Mouse (Mus musculus) lung, postnatal 4 days (tissue): Measurements from ENCODE around the gene Reps2.

ENCODE experiments used
- DNase-seq, 2 experiments: peaks; one replicate each; pipeline ENCODE4 v3.0.0; 2021

Reps2 gene

DNA sequence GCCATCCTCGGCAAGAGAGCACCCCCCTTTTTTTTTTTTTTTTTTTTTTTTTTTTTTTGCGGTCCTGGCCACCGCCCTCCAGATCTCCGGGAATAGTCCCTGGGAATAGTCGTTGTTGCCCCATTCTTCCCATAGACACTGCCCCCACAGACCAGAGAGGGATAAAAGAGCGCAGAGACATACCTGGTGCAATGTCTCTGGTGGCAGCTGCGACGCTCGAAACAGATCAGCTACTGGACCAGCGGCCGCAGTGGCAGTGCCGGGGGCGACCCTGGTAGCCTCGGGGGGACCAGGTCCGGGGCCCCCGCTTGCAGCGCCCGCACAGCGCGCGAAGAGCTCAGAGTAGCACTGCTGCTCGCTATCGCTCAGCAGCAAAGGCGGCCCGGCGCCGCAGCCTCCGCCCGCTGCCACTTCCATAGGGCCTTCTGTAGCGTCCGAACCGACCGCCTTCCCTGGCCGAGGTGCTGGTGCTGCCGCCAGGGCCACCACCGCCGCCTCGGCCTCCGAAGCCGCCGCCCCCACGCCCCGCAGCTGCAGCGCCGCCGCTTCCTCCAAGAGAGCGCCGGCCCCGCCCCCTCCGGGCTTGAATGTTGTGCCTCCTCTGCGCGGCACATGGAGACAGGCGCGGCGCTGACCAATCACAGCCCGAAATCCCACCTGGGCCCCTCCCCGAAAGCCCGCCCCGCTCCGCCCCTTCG, at the start of gene Reps2:
TSS of gene Reps2 (minus strand) at position 559 of the 698 bp plus-strand sequence.
- peak; percentile 82 to 90 for DNase-seq

DNA sequence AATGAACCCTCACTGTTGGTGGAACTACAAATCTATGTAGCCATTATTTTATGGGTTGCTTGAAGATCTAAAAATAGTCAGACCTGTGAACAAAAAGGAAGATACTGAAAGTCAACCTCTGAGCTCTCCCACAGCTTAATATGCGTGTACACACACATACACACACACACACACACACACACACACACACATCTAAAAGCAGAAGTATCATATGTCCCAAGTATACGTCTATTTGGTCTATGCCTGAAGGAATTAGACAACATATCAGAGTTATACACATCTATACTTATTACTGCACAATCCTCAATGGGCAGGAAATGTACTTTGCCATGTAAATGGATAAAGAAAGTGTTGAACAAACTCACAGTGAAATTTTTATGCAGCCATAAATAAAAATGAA, 47.8 kb upstream of the Reps2 start:
- no peak for DNase-seq

DNA sequence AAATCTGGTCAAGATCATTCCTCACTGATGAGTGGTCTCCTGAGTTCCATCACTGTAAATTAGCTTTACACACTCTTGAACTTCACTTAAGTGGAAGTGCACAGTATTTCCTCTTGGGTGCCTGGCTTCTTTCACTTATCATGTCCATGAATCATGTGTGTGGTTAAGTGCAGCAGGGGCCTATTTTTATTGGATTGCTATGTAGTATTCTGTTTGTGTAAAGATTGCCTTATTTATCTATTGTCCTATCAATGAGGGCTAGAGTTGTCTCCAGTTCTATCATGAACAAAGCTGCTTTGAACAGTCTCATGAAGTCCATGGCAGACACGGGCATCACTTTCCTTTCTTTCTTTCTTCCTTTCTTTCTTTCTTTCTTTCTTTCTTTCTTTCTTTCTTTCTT, 41.9 kb upstream of the Reps2 start:
- no peak for DNase-seq

DNA sequence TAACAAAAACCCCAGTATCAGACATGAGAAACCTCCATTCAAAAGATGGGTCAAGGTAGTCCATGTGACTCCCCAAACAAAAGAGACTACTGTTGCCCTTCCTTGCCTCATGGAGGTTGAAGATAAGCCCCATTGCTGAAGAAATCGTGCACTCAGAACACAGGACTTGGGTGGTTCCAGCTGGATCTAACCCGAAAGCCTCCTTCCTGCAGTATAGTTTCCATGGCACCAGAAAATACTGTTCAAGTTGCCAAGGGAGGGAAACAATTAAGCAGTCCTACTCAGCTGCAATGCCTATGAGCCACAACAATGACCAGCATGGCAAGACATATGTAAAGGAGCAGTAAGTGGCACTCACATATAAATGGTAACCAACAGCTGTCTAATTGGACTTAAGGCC, 36.1 kb upstream of the Reps2 start:
- no peak for DNase-seq

DNA sequence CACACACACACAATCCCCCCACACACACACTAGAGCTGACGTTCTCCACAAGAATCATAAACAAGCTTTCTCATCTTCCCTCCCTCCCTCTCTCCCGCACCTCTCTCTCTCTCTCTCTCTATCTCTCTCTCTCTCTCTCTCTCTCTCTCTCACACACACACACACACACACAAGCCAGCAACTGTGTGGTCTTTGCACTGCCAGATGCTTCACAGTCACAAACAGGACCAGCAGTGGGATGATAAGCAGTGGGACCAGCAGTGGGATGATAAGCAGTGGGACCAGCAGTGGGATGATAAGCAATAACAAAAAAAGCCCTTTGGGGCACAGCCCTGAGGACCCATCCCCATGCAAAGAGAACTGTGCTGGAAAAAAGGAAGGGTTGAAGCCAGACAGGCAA, 35.4 kb upstream of the Reps2 start:
- no peak for DNase-seq

DNA sequence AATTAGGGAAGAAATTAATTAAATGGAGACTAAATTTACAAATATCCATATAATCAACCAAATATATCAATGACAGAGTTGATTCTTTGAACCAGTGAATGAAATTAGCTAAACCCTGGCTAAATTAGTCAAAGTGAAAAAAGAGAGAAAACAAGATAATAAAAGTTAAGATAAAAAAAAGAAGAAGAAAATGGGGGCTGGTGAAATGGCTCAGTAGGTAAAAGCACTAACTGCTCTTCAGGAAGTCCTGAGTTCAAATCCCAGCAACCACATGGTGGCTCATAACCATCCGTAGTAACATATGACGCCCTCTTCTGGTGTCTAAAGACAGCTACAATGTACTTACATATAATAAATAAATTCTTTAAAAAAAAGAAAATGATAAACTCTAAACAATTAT, 22.7 kb upstream of the Reps2 start:
- DNase-seq, result no peak

DNA sequence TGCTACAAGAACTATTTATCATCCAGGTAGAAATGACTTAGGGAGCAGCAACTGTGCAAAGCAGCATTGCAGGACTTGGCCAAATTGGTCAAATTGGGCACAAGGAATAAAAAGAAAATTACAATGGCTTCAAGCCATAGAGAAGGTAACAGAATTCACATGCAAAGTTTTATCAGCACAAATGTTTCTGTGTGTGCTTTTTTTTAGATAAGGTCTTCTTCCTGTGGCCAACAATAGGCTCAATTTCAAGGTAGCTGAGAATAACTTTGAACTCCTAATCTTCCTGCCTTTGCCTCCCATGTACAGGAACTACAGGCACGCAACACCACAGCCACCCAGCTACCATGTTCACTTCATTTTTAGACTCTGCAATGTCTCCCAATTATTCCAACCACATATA, 16.7 kb upstream of the Reps2 start:
- DNase-seq, result no peak

DNA sequence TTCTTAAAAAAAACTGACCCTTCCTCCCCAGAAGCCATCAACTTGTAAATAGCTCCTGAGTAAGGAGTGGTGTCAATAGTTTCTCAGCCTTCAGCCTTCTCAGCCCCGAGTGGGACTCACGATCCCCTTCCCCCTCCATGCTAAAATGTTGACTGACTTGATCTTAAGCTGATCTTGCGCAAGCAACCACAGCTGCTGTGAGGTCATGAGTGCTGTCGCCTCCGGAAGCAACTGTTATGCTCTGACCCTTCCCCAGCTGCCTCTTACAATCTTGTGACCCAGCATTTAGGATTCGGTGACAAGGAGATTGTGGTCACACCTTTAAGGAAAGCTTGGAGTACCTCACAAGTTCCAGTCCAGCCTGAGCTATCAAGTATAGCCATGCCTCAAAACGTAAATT, 10.1 kb upstream of the Reps2 start:
- peak; percentile 4 to 21 for DNase-seq

DNA sequence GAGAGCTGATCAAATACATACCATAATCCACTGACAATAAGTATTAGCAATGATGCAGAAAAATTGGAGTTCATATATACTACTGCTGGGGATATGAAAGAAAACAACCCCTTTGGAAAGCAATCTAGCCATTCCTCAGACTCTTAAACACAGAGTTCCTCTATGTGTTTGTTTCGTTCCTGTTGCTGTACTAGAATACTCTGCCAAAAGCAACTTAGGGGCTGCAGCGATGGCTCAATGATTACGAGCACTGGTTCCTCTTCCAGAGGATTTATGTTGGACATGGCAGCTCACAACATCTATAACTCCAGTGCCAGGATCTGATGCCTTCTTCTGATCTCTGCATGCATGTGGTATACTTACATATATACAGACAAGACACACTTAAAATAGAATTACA, 9.0 kb upstream of the Reps2 start:
- DNase-seq, result no peak

DNA sequence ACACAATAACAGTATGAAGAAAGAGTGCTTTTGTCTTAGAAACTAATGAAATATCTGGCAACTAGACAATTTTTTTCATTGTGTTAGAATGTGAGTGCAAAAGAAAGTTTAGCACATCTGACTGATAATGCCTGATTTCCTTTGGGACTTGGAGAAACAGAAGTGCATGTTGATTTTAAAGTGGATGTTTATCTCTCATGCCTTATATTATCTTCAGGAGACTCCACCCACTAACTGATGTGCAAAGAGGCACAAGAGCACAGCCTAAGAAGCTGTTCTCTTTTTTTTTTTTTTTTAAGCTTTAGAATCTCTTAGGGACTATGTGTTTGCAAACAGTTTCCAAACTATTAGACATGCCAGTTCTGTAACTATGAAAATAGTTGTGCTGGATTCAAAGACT, 7.7 kb upstream of the Reps2 start:
- no peak for DNase-seq

DNA sequence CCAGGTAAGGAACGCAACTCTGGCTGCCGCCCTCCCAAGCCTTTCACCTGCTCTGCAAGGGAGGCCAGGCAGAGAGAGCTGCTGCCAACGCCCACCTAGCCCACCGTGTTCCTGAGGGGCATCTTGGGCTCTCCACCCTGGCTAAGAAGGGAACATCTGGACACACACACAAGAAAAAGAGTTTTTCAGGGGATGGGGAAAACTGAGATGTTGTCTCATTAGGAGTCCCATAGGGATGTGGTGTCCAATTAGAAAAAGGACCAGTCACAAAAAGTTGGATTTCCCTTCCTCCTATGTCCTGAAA, 292 bp upstream of the Reps2 start:
- DNase-seq, result no peak

DNA sequence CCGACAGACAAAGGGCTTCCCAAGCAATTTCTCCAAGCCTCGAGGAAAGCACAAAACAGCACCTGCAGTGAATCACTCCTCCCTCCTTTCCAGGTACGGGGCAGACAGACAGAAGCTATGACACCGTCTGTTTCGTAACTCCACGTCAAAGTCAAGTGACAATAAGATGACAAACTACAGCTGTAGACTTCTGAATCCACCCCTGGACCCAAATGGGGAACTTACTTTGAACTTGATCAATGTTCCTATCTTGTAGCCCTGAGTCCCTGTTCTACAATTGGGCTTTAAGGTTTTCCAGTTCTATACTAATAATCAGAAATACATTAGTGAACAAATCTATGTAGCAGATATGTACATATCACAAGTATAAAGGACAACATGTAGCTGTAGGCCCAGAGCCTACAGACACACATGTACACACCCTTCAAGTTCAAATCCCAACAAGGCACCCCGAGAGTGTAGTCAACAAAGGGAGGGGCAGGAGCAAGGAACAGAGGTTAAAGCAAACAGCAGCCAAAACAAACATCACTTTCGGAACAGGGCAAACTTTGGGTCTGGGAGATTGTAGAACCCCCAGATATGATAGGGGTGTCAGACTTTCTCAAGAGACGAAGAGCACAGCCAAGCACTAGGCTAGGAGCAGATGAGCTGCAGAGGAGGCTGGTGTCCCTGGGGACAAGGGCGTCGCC, 903 bp downstream of the Reps2 start:
- DNase-seq, result no peak

DNA sequence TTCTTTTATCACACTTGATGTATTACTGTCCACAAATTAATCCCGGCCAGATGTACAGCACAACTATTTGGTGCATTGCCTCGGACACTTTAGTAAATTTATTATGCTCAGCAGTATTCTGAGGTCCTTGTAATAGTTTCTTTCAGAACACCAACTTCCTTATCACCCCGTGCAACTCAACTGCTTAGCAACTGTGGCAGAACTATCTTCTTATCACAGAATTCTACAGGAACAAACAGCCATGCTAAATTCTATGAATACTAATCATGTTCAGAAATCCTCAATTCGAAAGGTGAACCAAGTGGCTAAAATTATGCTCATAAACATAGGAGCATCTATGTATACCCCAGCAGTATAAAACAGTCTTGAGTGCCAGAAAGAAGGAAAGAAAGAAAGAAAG, 1.7 kb downstream of the Reps2 start:
- no peak for DNase-seq

DNA sequence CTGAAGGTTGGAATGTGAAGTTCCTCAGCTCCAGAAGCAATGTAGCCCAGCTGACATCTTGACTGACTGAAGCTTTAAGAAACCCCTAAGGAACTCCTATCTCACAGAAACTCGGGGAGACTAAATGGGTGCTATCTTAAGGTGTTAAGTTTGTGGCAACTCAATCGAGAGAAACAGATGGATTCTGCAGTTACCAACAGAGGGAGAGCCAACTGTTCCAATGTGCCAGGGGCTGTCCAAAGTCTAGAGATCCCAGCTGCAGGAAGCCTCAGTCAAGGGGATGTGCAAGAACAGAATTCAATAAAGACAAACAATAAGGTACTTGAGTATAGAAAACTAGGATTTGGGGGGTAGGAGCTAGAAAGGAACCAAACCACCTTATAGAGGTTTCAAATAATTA, 8.3 kb downstream of the Reps2 start:
- DNase-seq, result no peak

DNA sequence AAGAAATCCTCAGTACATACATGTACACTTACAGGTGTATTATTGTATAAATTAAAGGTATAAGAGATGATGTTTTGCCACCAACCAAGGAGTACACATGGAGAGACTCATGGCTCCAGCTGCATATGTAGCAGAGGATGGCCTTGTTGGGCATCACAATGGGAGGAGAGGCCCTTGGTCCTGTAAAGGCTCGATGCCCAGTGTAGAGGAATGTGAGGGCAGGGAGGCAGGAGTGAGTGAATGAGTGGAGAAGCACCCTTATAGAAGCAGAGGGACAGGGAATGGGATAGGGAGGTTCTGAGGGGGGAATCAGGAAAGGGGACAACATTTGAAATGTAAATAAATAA, 21.4 kb downstream of the Reps2 start:
- no peak for DNase-seq

DNA sequence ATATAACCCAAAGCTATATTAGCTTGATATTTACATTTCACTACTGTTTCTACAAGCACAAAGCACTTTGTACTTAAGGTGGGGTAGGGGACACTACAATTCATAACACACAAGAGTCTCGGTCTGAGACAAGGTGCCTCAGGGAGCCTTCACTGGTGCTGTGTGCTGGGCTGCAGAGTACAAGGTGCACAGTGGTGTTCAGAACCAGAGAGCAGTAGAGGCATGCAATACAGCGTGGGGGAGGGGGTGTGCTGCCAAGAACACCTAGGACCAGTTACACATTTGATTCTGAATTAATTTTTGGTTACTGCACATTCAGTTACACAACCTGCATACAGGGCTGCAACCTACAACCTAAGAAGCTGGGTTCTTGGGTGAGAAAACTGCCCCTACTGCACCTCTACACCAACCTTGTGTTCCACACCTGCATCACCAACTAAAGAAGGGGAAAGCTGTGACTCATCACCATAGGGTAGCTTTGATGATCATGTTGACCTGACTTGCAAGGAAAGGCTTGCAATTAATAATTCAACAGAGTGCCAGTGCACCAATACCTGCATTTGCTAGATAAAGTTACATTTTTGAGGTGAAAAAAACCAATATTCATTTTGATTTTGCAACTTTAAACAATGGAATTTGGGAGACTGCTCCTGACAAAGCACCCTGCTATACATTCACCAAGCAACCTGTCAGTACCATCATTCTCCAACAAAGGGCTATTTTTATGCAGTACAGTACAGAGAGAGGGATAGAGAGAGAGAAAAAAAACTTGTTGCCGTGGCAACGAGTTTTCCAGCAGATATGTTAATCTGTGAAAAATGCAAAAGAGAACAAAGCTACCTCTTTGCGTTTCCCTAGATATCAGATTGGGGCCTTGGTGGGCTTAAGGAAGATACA, 22.0 kb downstream of the Reps2 start:
- no peak for DNase-seq

DNA sequence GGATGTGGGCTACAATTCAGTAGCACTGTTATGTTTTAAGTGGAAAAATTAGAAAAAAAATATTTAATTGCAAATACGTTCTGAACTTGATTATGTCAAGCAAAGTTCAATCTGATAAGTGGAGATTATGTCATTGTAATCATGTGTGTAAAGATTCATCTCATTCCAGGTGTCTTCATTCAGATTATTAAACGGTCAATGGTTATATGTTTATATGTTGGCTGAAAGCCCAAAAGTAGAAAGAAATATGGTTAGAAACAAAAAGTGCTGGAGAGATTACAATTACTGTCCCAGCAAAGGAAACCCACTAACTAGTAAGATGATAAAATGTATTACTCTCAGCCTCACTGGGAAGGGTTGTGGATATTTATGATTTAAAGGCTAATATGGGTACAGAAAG, 23.7 kb downstream of the Reps2 start:
- DNase-seq, result no peak

DNA sequence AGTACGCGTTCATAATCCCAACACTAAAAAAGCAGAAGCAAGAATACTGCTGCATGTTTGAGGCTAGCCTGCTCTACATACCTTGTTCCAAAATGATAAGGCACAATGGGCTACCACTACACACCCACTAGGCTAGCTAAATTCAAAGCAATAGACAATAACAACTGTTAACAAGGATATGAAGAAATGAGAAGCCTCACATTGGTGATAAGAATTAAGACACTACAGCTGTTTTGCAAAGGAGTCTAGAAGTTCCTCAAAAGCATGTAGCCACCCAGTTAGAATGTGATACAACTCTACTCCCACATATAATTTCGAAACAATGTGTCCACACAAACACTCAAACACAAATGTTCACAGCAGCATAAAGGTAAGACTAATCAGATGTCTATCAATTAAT, 24.9 kb downstream of the Reps2 start:
- no peak for DNase-seq

DNA sequence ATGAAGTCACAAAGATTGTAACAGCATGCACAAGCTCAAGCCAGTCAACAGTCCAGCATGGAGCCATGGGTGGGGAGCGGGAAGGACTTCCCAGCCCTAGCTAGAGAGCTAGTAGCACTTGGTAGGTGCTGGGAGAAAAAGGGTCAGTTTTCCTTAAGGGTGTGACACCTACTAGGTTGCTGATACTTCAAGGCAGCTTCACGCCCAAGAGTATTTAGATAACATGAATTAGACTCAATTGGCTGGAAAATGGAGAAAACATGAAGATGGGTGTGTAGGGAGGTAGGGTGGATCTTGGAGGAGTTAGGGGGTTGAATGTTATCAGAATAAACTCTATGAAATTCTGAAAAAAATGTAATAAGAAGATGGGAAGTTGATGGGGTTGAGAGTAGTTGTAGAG, 37.3 kb downstream of the Reps2 start:
- no peak for DNase-seq

DNA sequence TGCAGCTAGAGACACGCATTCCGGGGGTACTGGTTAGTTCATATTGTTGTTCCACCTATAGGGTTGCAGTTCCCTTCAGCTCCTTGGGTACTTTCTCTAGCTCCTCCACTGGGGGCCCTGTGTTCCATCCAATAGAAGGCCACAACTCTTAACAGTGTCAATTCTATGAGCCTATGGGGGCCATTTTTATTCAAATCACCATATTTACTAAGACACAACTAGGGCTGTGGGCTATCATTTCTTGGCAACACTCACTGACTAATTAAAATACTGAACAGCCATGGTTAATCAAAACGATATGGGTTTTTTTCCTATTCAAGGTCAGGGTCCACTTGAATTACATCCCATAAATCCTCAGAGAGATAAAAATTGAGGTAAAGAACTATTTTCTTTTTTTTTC, 43.8 kb downstream of the Reps2 start:
- no peak for DNase-seq

DNA sequence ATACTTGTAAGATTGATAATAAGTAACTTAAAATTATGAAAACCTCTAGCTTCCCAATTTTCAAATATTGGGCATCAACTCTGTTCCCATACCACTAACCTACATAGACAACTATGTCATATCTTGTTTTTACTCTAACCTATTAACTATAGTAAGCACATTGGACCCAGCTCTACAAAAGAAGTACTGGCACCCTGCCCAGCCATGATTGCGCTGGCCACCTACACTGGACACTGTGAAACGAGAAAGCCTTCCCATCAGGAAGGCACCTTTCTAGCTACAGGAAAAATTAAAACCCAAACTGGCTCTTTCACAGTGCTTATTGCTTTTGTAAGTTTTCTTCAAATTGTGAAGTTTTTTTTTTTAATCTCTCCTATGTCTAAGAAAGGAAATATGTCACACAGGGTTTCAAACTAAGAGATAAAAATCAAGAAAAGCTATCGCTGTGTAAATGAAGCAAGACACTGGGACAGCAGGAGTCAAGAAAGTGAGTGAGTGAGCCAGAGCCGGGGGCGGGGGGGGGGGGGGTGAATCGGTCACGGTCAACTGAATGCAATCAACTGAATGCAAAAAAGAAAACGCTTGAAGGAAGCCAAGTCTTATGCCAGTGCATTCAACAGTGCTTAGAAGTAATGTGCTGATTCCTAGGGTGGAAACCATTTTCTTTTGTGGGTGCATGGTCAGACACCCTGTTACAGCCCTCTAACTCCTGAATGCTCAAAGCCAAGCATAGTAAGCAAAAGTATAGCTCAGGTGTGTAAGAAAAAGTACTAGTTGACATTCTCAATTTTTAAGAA, 52.2 kb downstream of the Reps2 start:
- DNase-seq, result no peak

DNA sequence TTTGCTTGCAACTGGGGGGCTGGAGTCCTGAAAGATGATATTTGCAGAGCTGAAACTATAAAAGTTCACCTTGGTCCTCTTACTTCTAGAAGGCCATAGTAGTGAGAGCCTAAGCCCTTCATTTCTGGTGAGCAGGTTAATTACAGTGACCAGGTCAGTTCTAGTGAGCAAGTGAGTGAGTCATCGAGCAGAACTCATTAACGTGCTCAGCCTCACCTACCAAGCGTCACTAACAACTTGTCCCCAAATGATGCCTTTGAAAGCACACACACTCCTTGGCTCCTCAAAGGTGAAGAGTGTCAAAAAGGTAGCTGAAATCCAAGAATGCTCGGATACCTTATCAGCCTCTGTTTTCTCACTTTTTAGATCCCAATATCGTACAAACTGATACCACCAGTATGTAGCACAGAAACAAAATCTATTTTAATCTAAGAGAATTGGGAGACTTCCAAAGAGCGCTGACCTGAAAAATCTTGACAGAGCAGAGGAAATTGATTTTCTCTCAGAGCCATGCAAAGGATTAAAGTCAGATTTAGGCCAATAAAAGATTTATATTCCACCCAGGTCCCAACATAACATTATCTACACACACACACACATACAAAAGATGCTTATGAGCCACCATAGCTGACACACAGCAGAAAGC, 53.2 kb downstream of the Reps2 start:
- no peak for DNase-seq
